Mouse (Mus musculus) brain, adult 2 months (tissue): ENCODE measurements around the gene Mgea5.
"Not testable (repeated sequence)": the region's sequence is repeated elsewhere in the genome, so short reads cannot be mapped to it uniquely, and the experiment has no call there.

ENCODE experiments used
- DNase-seq: peaks from one replicate; pipeline ENCODE4 v3.0.0; 2011; ENCODE audit warnings: low read depth, low spot score

Mgea5 gene

GRCm38 (mm10) chr19:45783181-45783932, at the start of gene Mgea5:
Mgea5 (minus strand) TSS chr19:45783837.
- DNase-seq: peak; percentile 100

DNA sequence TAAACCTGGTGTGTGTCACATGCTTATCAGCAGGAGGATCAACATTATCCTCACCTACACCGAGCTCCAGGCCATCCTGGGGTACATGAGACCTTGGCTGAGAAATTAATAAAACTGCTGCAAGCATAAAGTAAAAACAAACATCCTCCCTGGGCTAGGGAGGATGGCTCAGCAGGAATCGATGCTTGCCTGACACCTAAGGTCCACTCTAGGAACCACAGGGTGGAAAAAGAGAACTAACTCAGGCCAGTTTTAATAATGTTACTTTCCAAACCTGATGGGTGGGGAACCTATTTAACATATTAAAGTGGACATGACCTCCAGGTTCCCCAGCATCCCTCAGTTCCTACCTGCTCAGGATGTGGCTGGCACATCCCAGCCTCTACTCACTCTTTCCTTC, 47.0 kb upstream of the Mgea5 start:
- no peak for DNase-seq

DNA sequence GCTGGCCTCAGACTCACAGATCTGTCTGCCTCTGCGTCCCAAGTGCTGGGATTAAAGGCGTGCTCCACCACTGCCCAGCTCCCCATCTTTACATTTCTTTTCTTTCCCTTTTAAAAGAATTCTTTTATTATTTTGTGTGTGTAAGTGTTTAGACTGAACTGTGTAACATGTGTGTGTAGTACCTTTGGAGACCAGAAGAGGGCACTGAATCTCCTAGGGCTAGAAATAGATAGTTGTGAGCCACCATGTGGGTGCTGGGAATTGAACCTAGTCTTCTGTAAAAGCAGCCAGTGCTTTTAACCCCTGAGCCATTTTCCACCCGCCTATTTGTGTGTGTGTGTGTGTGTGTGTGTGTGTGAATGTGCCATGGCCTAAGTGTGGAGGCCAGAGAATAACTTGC, 44.1 kb upstream of the Mgea5 start:
- DNase-seq: no peak

GRCm38 (mm10) chr19:45827125-45827524, 43.5 kb upstream of the Mgea5 start:
- no peak for DNase-seq

DNA sequence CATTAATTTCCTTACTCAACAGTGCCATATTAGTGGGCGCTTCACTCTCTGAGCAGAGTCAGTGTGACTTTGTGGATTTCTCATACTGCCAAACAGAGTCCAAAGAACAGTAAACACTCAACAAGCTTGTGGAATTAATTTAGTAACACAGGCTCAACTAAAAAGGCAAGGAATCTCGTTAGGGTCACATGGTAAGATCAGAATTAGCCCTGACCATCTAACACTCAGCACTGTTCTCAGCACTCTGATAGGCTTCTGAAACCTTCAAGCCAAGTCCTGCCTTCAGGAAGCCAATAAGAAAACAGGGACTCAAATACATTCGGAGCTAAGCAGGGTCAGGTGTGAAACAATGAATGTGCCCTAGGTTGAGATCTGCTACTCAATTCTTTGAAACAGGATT, 42.5 kb upstream of the Mgea5 start:
- no peak for DNase-seq

DNA sequence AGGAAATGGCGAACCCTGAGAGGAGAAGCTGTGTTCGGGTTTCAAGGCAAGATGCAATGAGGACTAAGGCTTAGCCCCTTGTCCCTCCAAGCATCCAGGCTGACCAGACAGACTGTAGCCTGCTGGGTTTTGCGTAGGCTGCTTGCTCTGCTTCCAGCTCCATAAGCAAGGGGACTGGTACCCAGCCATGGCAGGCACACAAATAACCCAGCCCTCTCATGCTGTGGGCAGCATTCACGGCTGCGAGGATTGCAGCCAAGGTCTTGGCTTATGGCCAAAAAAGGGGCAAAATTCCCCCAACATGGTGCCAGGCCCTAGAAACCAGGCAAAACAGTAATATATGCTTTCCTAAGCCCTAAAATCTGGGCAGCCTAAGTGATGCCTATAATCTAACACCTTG, 38.2 kb upstream of the Mgea5 start:
- peak; percentile 68 for DNase-seq

GRCm38 (mm10) chr19:45817816-45818490, 34.3 kb upstream of the Mgea5 start:
- peak; percentile 75 for DNase-seq

DNA sequence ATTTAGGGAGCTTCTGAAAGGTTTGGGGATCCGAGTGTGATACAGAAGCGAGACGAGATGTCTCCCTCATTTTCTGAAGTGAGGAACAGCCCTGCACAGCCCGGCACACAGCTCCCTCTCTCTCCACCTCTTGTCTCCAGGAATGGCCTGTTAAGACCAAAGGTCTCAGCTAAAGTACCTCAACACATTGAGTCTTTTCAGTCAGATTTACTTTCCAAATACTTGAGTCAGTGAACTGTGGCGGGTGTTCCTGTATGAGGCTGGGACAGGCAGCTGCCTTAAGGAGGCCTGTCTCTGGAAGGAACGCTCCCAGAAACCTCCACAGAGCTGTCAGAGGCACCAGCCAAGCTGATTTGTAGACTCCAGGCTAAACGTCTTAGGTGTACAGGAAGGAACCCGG, 33.1 kb upstream of the Mgea5 start:
- DNase-seq: no peak

- DNase-seq: peak; percentile 67
These were observed 32.3 kb upstream of the Mgea5 start, which contains the start of gene Kcnip2 for GRCm38 (mm10) chr19:45815831-45816405. Kcnip2 (minus strand) TSS chr19:45816061.

- DNase-seq: peak; percentile 64
These were observed 31.5 kb upstream of the Mgea5 start for GRCm38 (mm10) chr19:45815170-45815569.

- DNase-seq: no peak
These were observed 30.2 kb upstream of the Mgea5 start for GRCm38 (mm10) chr19:45813801-45814200.

DNA sequence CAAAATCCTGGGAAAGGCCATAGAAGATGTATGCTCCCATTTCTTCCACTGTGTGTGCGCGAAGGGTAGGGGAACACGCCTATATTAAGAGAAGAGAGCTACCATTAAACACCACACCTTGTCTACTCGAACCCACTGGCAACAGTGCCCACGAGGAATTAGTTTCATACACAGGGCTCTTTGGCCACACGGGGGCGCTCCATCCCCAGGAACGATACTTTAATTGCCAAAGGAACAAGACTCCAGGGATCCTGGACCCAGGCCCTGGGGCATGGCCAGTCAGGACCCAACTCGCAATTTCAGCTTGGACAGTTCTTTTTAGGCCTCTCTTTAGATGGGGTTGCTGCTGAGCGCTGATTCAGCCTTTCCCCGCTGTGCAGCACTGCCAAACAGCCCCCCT, 29.6 kb upstream of the Mgea5 start:
- DNase-seq: peak; percentile 83

- peak; percentile 57 for DNase-seq
These were observed 29.1 kb upstream of the Mgea5 start for GRCm38 (mm10) chr19:45812673-45813252.

DNA sequence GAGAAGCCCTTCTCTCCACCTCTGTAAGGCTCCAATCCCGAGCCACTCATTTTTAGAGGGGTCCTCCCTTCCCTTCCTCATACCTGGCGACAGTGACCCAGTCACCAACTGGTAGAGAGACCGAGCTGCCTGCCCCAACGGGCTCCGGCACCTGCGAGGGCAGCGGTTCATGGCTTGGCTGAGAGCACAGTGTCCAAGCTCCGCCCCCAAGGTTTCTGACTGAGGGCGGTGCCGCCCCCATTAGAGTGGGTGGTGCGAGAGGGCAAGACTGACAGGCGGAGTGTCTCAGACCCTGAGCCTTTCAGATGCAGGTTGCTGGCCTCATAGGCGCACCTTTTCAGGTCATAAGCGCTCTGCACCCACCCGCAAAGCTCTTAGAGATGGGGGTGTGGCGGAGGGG, 28.5 kb upstream of the Mgea5 start:
- DNase-seq: peak; percentile 40

DNA sequence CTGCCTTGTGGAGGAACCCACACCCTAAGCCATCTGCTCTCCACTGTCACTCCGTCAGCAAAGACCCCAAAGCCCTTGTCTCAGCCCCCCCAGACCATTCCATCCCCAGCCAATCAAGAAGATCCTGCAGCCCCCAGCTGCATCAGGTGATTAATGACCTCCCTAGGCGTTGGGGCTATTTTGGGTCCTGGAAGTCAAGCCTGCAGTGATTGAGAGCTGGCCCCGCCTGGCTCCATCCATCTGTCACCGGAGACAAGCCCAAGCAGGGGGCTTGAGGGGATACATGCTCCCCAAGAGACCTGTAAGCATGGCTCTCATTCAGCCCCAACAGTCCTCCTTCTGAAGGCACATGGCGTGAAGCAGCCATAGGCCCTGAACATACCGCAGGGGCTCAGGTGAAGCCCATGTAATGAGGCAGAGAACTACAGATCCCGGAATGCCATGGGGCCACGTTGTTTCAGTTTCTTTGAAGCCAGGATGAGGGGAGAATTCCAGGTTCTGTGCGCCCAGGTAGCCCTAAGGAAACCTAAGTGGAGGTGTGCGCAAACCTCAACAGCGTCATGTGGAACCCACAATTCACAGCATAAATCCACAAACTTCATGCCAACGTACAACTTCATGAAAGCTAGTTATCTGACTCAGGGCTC, 27.5 kb upstream of the Mgea5 start:
- DNase-seq: no peak

DNA sequence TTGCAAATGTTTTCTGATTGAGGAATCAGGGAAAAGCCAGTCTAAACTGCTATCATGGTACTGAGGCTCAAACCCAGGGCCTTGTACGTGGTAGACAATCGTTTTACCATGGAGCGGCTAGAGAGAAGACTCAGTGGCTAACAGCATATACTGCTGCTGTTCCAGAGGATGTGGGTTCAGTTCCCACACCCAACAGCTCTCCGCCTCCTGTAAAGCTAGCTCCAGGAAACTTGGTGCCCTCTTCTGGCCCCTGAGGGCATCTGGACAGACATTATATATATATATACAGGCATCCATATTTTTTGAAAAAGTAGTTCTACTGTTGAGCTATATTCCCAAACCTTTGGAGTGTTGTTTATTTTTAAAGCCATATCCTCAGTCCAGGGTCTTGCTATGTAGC, 24.1 kb upstream of the Mgea5 start:
- DNase-seq: no peak

DNA sequence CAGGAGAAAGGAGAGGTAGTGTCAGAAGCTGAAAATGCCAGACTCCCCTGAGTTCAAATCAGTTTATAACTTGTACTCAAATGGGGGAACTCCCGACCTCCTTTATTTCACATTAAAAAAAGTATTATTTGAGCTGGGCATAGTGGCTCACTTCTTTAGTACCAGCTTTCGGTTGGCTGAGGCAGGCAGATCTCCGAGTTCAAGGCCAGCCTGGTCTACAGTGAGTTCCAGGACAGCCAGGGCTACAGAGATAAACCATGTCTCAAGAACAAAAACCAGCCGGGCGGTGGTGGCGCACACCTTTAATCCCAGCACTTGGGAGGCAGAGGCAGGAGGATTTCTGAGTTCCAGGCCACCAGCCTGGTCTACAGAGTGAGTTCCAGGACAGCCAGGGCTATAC, 22.2 kb upstream of the Mgea5 start:
- DNase-seq: not testable (repeated sequence)

DNA sequence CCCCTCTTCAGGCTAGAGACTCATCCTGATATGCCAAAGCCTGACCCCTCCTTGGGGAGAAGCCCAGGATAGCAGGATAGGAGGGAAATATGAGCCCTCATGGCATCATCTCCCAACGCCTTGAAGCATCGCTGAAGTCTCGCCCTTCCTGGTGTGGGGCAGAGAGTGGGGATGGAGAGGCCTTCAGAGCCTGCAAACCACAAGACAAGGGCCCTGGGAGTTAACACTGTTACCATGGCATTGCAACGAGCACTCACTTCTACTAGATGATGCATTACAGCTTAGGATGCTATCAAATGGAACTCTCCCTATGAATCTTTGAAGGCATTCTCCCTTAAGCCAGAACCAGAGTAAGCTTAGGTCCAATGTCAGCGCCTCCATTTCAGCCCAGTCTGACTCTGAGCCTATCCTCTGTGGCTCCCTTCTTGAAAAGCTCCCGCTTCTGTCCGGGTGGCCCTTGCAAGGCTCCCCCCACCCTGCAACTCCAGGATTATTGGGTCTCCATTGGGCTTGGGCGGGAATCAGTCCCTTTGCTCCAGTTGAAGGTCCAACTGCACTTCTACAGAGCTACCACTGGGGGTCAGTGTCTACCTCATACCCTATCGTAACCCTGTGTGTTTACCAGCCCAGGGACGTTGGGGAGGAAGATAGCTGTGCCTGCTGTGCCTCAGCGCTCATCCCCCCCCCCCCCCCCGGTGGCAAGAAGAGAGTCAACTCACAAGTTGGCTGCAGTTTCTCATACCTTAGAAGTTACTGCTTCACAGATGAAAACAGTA, 21.1 kb upstream of the Mgea5 start:
- DNase-seq: peak; percentile 72

DNA sequence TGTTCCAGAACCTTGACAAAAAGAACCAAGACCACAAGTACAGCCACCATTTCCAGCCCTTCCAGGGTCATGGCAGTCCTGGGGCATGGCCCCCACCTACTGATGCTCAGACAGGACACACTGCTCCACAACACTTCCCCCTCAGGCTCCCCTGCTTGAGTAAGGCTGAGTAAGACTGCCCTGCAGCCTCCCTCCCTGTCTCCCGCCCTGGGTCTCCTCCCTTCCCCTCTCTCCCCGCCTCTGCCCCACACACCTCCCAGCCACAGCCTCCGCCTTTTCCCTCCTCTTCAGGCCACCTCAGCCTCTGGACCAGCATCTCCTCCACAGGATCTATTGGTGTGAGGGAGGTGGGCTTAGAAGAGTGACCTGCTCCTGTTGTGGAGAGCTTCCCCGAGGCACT, 19.8 kb upstream of the Mgea5 start:
- DNase-seq: no peak

GRCm38 (mm10) chr19:45802702-45803101, 19.1 kb upstream of the Mgea5 start:
- DNase-seq: no peak

DNA sequence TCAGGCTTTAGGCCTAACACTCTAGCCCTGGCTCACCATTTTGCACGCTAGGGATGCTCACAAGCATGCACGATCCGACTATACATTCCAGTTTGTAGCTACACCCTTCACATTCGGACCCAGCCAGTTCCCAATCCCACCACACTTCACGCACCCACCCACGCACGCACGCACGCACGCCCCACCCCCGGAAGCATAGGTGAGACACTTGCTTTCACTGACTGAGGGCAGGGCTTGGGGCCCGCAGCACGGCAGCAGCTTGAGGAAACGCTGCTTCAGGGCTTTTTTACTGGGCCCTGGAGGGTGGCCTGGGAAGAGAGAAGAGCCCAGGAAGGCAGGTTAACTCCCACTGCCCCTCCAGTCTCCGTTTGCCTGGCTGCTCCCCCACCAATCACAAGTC, 13.2 kb upstream of the Mgea5 start:
- DNase-seq: no peak
